Mouse (Mus musculus) lung, postnatal 0 days (tissue): Measurements from ENCODE around the gene Ttc39d. TPM values are rescaled to one million over a fixed set of nuclear protein-coding genes. Genes with fewer than 3 reads are reported as not detected.

ENCODE experiments used
- ATAC-seq: fragments of 200-750 bp; cut with Nextera tagmentation; 2 replicates; pipeline ENCODE4 v1.8.0; 2017; ENCODE audit warnings: moderate library complexity
- DNase-seq: peaks from one replicate; pipeline ENCODE4 v3.0.0-alpha.2; 2016; ENCODE audit warnings: low spot score
- H3K27ac ChIP-seq: fragments of 300-500 bp; sonication (generic); 2 replicates; pipeline ENCODE4 v1.5.1; 2014; ENCODE audit warnings: antibody characterized with exemption, mild to moderate bottlenecking, low read length, mixed read lengths
- H3K27me3 ChIP-seq: fragments of 300-500 bp; sonication (generic); replicated peaks from 2 replicates; pipeline ENCODE4 v1.6.1; 2014; ENCODE audit warnings: low read length, mixed read lengths; ENCODE audit not compliant: insufficient read depth
- H3K36me3 ChIP-seq: fragments of 300-500 bp; sonication (generic); 2 replicates; pipeline ENCODE4 v1.6.1; 2014; ENCODE audit warnings: low read length, mixed read lengths; ENCODE audit not compliant: insufficient read depth
- H3K4me1 ChIP-seq: fragments of 300-500 bp; sonication (generic); 2 replicates; pipeline ENCODE4 v1.6.1; 2014; ENCODE audit warnings: antibody characterized with exemption, low read depth, low read length, mixed read lengths; ENCODE audit not compliant: insufficient read depth
- H3K4me2 ChIP-seq: fragments of 300-500 bp; sonication (generic); replicated peaks from 2 replicates; pipeline ENCODE4 v1.6.1; 2014; ENCODE audit warnings: low read depth, mild to moderate bottlenecking, low read length, moderate library complexity, mixed read lengths
- H3K4me3 ChIP-seq: fragments of 300-500 bp; sonication (generic); 2 replicates; pipeline ENCODE4 v1.5.1; 2014; ENCODE audit warnings: low read depth, low read length
- H3K9ac ChIP-seq: fragments of 300-500 bp; sonication (generic); replicated peaks from 2 replicates; pipeline ENCODE4 v1.6.1; 2014; ENCODE audit warnings: low read depth, mild to moderate bottlenecking
- H3K9me3 ChIP-seq: fragments of 300-500 bp; sonication (generic); 2 replicates; pipeline ENCODE4 v1.6.1; 2016; ENCODE audit warnings: low read length, mixed read lengths
- CTCF ChIP-seq: IDR thresholded peaks from 2 replicates; pipeline ENCODE4 v1.5.1; 2016; ENCODE audit warnings: antibody characterized with exemption, mild to moderate bottlenecking
- EP300 ChIP-seq: IDR thresholded peaks from 2 replicates; pipeline ENCODE4 v1.6.1; 2016; ENCODE audit warnings: antibody characterized with exemption, mild to moderate bottlenecking, control low read depth
- whole genome bisulfite sequencing: fragments of 180-500 bp; shearing (Covaris S2); extraction: QIAGEN DNeasy Blood & Tissue Kit; methylation state at CpG from one replicate; pipeline ENCODE4 v1.1.7; 2014; 5-methylcytosine and 5-hydroxymethylcytosine counted together
- polyA plus RNA-seq: library from polyadenylated mRNA; unstranded; fragments of >200 nt; fragmentation: Nextera tagmentation; extraction: Ambion mirVana; gene quantifications from 2 replicates; pipeline ENCODE4 v1.2.1, GENCODE M21; 2015

The Ttc39d gene
- polyA plus RNA-seq = 0.19 and 0.21 TPM in 2 replicates

- H3K27me3 ChIP-seq = no peaks in the 10 kb centered on the region
- TF ChIP-seq CTCF (no peak), EP300 (peak; percentile 36; the same call in 1 of the 2 replicates)
- H3K9ac ChIP-seq = peak within 1 kb of the TSS; percentile 80
- 2% methylated on average over 72 of the region's 95 CpGs for WGBS
- no peaks in the 10 kb centered on the region for H3K9me3 ChIP-seq
- peak; percentile 100 for DNase-seq
- ATAC-seq = peak; percentile 89
- peak within 1 kb of the TSS; percentile 99 for H3K27ac ChIP-seq
- H3K36me3 ChIP-seq = peaks cover 7% of the 10 kb centered on the region; the same call in 1 of the 2 replicates
- peak within 1 kb of the TSS; percentile 90 for H3K4me2 ChIP-seq
- peak within 1 kb of the TSS; percentile 98 for H3K4me3 ChIP-seq
- no peaks in the 10 kb centered on the region for H3K4me1 ChIP-seq
Observed at GRCm38 (mm10) chr17:80206671-80207581, at the start of gene Ttc39d, which contains the start of gene Srsf7. Ttc39d (plus strand) TSS chr17:80207460. Srsf7 (minus strand) TSS chr17:80207307.

GRCm38 (mm10) chr17:80157489-80157888 is 49.8 kb upstream of the Ttc39d start:
- H3K27ac ChIP-seq = no peak overlapping the region
- no peaks in the 10 kb centered on the region for H3K36me3 ChIP-seq
- ATAC-seq (no peak), DNase-seq (no peak)
- H3K4me1 ChIP-seq = no peaks in the 10 kb centered on the region
- TF ChIP-seq EP300 (no peak), CTCF (no peak)
- H3K4me2 ChIP-seq = no peak overlapping the region
- H3K9ac ChIP-seq = no peak overlapping the region
- H3K4me3 ChIP-seq = no peak overlapping the region
- H3K27me3 ChIP-seq = no peaks in the 10 kb centered on the region
- 81% methylated on average over 6 of the region's 6 CpGs for WGBS
- no peaks in the 10 kb centered on the region for H3K9me3 ChIP-seq

GRCm38 (mm10) chr17:80160454-80160853 is 46.8 kb upstream of the Ttc39d start:
- ATAC-seq (peak; percentile 90), DNase-seq (peak; percentile 92)
- Histone ChIP-seq H3K4me3 (no peak overlapping the region), H3K4me2 (no peak overlapping the region), H3K4me1 (no peaks in the 10 kb centered on the region), H3K27ac (no peak overlapping the region), H3K36me3 (no peaks in the 10 kb centered on the region), H3K27me3 (no peaks in the 10 kb centered on the region), H3K9ac (no peak overlapping the region), H3K9me3 (no peaks in the 10 kb centered on the region)
- peak; percentile 23 for TF ChIP-seq CTCF
- peak; percentile 64 for TF ChIP-seq EP300
- WGBS = 19% methylated on average over 5 of the region's 5 CpGs

GRCm38 (mm10) chr17:80163991-80164390 is 43.3 kb upstream of the Ttc39d start:
- ATAC-seq = no peak
- H3K27me3 ChIP-seq = no peaks in the 10 kb centered on the region
- no peak overlapping the region for H3K27ac ChIP-seq
- WGBS = 63% methylated on average over 8 of the region's 8 CpGs
- TF ChIP-seq EP300 (no peak), CTCF (no peak)
- H3K9ac ChIP-seq = no peak overlapping the region
- H3K36me3 ChIP-seq = no peaks in the 10 kb centered on the region
- H3K4me1 ChIP-seq = no peaks in the 10 kb centered on the region
- no peak overlapping the region for H3K4me2 ChIP-seq
- no peak overlapping the region for H3K4me3 ChIP-seq
- peak; percentile 34 for DNase-seq
- H3K9me3 ChIP-seq = no peaks in the 10 kb centered on the region

GRCm38 (mm10) chr17:80165741-80166140 is 41.5 kb upstream of the Ttc39d start:
- peak; percentile 61 for DNase-seq
- no peaks in the 10 kb centered on the region for H3K27me3 ChIP-seq
- ATAC-seq = peak; percentile 65
- no peaks in the 10 kb centered on the region for H3K36me3 ChIP-seq
- H3K4me2 ChIP-seq = no peak overlapping the region
- no peaks in the 10 kb centered on the region for H3K9me3 ChIP-seq
- H3K9ac ChIP-seq = no peak overlapping the region
- no peaks in the 10 kb centered on the region for H3K4me1 ChIP-seq
- 28% methylated on average over 6 of the region's 6 CpGs for WGBS
- H3K4me3 ChIP-seq = no peak overlapping the region
- TF ChIP-seq CTCF = 0 out of 2 replicates have a peak, but pooled peaks have one; percentile 11
- no peak for TF ChIP-seq EP300
- no peak overlapping the region for H3K27ac ChIP-seq

GRCm38 (mm10) chr17:80166346-80166745 is 40.9 kb upstream of the Ttc39d start:
- Histone ChIP-seq H3K27me3 (no peaks in the 10 kb centered on the region), H3K36me3 (no peaks in the 10 kb centered on the region), H3K9ac (no peak overlapping the region), H3K27ac (no peak overlapping the region), H3K4me2 (no peak overlapping the region), H3K4me3 (no peak overlapping the region), H3K9me3 (no peaks in the 10 kb centered on the region), H3K4me1 (no peaks in the 10 kb centered on the region)
- ATAC-seq (no peak), DNase-seq (no peak)
- WGBS = 84% methylated on average over 6 of the region's 6 CpGs
- TF ChIP-seq EP300 = no peak
- TF ChIP-seq CTCF = no peak
